Mouse (Mus musculus): ENCODE results near the gene Sspo. TPM values are rescaled to one million over a fixed set of nuclear protein-coding genes. Genes with fewer than 3 reads are reported as not detected.

The Sspo gene
- polyA plus RNA-seq, 1 experiment from 2014 or later: not detected

- peak overlapping the region; percentile 82 for H3K27ac ChIP-seq
Observed at GRCm38 (mm10) chr6:48444310-48445180, 3.5 kb upstream of the Sspo start.

GRCm38 (mm10) chr6:48445181-48446101 lies 2.6 kb upstream of the Sspo start, which contains the start of gene Zfp467:
Zfp467 (minus strand) TSS chr6:48445825.
- H3K79me2 ChIP-seq (ENCODE audit: inconsistent target): no peaks in the 10 kb centered on the region; the same call in 1 of the 2 replicates
- peak within 1 kb of the TSS; percentile 70 for H3K4me3 ChIP-seq (ENCODE audit: inconsistent target)
- WGBS (ENCODE audit: missing documents): 2% methylated on average over 64 of the region's 65 CpGs
- peak within 1 kb of the TSS; percentile 82 for H3K27ac ChIP-seq
- H3K36me3 ChIP-seq (ENCODE audit: inconsistent target): peaks cover 23% of the 10 kb centered on the region

More at GRCm38 (mm10) chr6:48444310-48445180, 3.5 kb upstream of the Sspo start:
- 0% methylated on average over 18 of the region's 34 CpGs for WGBS (ENCODE audit: missing documents)
- H3K4me3 ChIP-seq (ENCODE audit: inconsistent target): peak overlapping the region; percentile 70
- H3K36me3 ChIP-seq (ENCODE audit: inconsistent target): peaks cover 31% of the 10 kb centered on the region
- H3K79me2 ChIP-seq (ENCODE audit: inconsistent target): no peaks in the 10 kb centered on the region; the same call in 1 of the 2 replicates

GRCm38 (mm10) chr6:48446256-48446655 lies 1.8 kb upstream of the Sspo start:
- Histone ChIP-seq H3K4me3 (ENCODE audit: inconsistent target) (peak overlapping the region; percentile 70; the same call in 1 of the 2 replicates), H3K36me3 (ENCODE audit: inconsistent target) (peaks cover 16% of the 10 kb centered on the region), H3K27ac (no peak overlapping the region), H3K79me2 (ENCODE audit: inconsistent target) (no peaks in the 10 kb centered on the region; the same call in 1 of the 2 replicates)
- WGBS (ENCODE audit: missing documents): 61% methylated on average over 3 of the region's 3 CpGs

- Histone ChIP-seq H3K36me3 (ENCODE audit: inconsistent target) (peaks cover 9% of the 10 kb centered on the region), H3K4me3 (ENCODE audit: inconsistent target) (no peak overlapping the region), H3K79me2 (ENCODE audit: inconsistent target) (no peaks in the 10 kb centered on the region; the same call in 1 of the 2 replicates), H3K27ac (no peak overlapping the region)
- 100% methylated on average over 3 of the region's 3 CpGs for WGBS (ENCODE audit: missing documents)
Observed at GRCm38 (mm10) chr6:48446896-48447295, 1.1 kb upstream of the Sspo start.

- Histone ChIP-seq H3K27ac (no peak overlapping the region), H3K4me3 (ENCODE audit: inconsistent target) (no peak overlapping the region), H3K36me3 (ENCODE audit: inconsistent target) (no peaks in the 10 kb centered on the region), H3K79me2 (ENCODE audit: inconsistent target) (no peaks in the 10 kb centered on the region; the same call in 1 of the 2 replicates)
- 63% methylated on average over 7 of the region's 7 CpGs for WGBS (ENCODE audit: missing documents)
Observed at GRCm38 (mm10) chr6:48448527-48448926, 498 bp downstream of the Sspo start.

GRCm38 (mm10) chr6:48452151-48452550 lies 4.1 kb downstream of the Sspo start:
- Histone ChIP-seq H3K27ac (no peak overlapping the region), H3K79me2 (ENCODE audit: inconsistent target) (no peaks in the 10 kb centered on the region), H3K4me3 (ENCODE audit: inconsistent target) (no peak overlapping the region), H3K36me3 (ENCODE audit: inconsistent target) (no peaks in the 10 kb centered on the region)
- WGBS (ENCODE audit: missing documents): 83% methylated on average over 1 of the region's 1 CpGs

- WGBS (ENCODE audit: missing documents): 89% methylated on average over 3 of the region's 3 CpGs
- Histone ChIP-seq H3K27ac (no peak overlapping the region), H3K79me2 (ENCODE audit: inconsistent target) (no peaks in the 10 kb centered on the region), H3K4me3 (ENCODE audit: inconsistent target) (no peak overlapping the region), H3K36me3 (ENCODE audit: inconsistent target) (no peaks in the 10 kb centered on the region)
Observed at GRCm38 (mm10) chr6:48452771-48453170, 4.7 kb downstream of the Sspo start.

GRCm38 (mm10) chr6:48464966-48465679 lies 17.1 kb downstream of the Sspo start:
- Histone ChIP-seq H3K4me3 (ENCODE audit: inconsistent target) (no peak overlapping the region), H3K36me3 (ENCODE audit: inconsistent target) (no peaks in the 10 kb centered on the region), H3K27ac (no peak overlapping the region), H3K79me2 (ENCODE audit: inconsistent target) (no peaks in the 10 kb centered on the region)
- WGBS (ENCODE audit: missing documents): 92% methylated on average over 13 of the region's 13 CpGs

- 90% methylated on average over 6 of the region's 6 CpGs for WGBS (ENCODE audit: missing documents)
- no peaks in the 10 kb centered on the region for H3K36me3 ChIP-seq (ENCODE audit: inconsistent target)
- no peak overlapping the region for H3K27ac ChIP-seq
- no peak overlapping the region for H3K4me3 ChIP-seq (ENCODE audit: inconsistent target)
- H3K79me2 ChIP-seq (ENCODE audit: inconsistent target): no peaks in the 10 kb centered on the region
Observed at GRCm38 (mm10) chr6:48466715-48467114, 18.7 kb downstream of the Sspo start.

- H3K79me2 ChIP-seq (ENCODE audit: inconsistent target): no peaks in the 10 kb centered on the region
- no peak overlapping the region for H3K4me3 ChIP-seq (ENCODE audit: inconsistent target)
- WGBS (ENCODE audit: missing documents): 88% methylated on average over 7 of the region's 7 CpGs
- H3K27ac ChIP-seq: no peak overlapping the region
- no peaks in the 10 kb centered on the region for H3K36me3 ChIP-seq (ENCODE audit: inconsistent target)
Observed at GRCm38 (mm10) chr6:48467490-48467889, 19.5 kb downstream of the Sspo start.

GRCm38 (mm10) chr6:48470739-48471138 lies 22.7 kb downstream of the Sspo start:
- 94% methylated on average over 2 of the region's 2 CpGs for WGBS (ENCODE audit: missing documents)
- Histone ChIP-seq H3K36me3 (ENCODE audit: inconsistent target) (no peaks in the 10 kb centered on the region), H3K4me3 (ENCODE audit: inconsistent target) (no peak overlapping the region), H3K79me2 (ENCODE audit: inconsistent target) (no peaks in the 10 kb centered on the region), H3K27ac (no peak overlapping the region)

GRCm38 (mm10) chr6:48478446-48478845 lies 30.4 kb downstream of the Sspo start:
- Histone ChIP-seq H3K79me2 (ENCODE audit: inconsistent target) (no peaks in the 10 kb centered on the region), H3K36me3 (ENCODE audit: inconsistent target) (no peaks in the 10 kb centered on the region), H3K27ac (no peak overlapping the region), H3K4me3 (ENCODE audit: inconsistent target) (no peak overlapping the region)
- WGBS (ENCODE audit: missing documents): 93% methylated on average over 4 of the region's 4 CpGs

GRCm38 (mm10) chr6:48482501-48482900 lies 34.5 kb downstream of the Sspo start:
- Histone ChIP-seq H3K4me3 (ENCODE audit: inconsistent target) (no peak overlapping the region), H3K36me3 (ENCODE audit: inconsistent target) (no peaks in the 10 kb centered on the region), H3K79me2 (ENCODE audit: inconsistent target) (no peaks in the 10 kb centered on the region), H3K27ac (no peak overlapping the region)
- 71% methylated on average over 5 of the region's 5 CpGs for WGBS (ENCODE audit: missing documents)
